Mouse (Mus musculus): ENCODE data around the gene Suz12.
"Not testable (repeated sequence)": the region's sequence is repeated elsewhere in the genome, so short reads cannot be mapped to it uniquely, and the experiment has no call there.

Suz12 gene

DNA sequence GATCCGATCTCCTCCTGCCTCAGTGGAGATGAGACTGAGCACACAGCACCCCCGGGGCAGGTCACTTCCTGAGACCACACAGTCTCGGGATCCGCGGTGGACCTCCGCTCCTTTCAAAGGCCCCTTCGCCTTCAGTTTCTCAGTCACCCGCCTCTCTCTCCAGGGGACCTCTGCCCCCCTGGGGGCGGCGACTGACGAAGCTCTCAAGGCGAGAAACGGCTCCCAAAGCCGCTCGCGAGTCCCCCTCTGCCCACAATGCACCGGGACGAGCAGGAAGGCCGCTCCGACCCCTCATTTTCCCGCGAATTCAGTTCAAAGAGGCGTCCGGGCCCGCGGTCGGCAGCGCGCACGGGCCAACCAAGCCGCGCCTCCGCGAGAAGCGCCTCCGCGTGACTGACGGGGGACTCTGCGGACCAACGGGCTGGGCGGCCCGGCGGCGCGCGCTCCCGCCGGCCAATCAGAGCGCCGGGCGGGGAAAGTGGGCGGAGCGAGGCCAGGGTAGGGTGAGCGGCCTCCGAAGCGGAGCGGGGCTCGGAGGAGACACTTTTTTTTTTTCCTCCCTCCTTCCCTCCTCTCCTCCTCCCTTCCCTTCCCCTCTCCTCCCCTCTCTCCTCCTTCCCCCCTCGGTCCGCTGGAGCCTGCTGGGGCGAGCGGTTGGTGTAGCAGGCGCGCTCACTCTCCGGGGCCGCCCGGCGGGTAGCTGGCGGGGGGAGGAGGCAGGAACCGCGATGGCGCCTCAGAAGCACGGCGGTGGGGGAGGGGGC, at the start of gene Suz12:
Gene Suz12, plus strand, starts transcription at position 515 of the 764 bp plus-strand sequence.
- DNase-seq (ENCODE audit: low read depth, low spot score) = peak; percentile 98

DNA sequence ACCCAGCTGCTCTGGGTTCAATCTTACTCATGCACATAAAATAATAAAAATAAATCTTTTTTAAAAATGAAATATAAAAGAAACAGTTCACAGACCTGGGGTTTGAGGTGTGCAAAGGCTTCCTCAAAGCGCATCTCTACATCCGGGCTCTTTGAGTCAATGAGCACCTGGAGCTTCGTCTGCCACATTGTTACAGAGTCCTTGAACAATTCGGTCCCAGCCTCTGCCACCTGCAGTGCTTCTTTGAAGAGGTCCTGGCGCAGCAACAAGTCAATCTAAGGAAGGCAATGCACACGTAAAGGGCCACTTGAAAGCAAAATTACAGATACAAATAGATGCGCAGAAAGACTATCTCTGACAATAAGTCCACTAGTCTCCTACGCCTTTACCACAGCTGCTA, 49.8 kb upstream of the Suz12 start:
- DNase-seq (ENCODE audit: low read depth, low spot score) = peak; percentile 53

DNA sequence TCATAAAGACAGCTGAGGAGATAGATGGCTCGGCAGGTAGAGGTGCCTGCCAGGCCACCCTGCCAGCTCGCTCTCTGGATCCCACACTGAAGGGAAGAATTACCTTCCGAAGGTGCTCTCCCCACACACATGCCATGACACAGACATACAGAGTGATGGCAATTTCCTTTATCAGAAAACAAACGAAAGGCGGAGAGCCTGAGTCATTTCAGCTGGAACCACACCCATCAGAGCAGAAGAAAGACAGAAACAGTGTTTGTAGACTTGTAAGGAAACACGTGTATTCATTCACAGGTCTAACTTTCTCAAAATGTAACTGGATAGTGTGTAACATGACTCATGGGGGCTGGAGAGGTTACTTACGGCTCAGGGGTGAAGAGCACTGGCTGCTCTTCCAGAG, 49.3 kb upstream of the Suz12 start:
- DNase-seq (ENCODE audit: low read depth, low spot score) = no peak

DNA sequence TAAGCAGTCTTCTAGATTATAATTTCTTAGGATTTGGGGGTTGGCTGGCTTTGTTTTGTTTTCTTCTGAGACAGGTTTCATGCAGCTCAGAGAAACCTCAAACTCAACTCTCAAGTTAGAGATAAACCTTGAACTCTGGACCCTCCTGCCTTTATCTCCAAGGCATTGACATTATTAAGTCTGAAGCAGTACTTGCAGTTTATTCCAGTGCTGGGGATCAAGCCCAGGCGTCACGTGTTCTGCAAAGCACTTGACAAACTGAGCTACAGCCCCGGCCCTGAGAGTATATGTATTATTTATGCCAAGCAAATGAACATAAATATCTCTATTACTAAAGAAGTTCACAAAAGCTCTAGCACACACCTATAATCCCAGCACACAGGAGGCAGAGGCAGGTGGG, 45.6 kb upstream of the Suz12 start:
- no peak for DNase-seq (ENCODE audit: low read depth, low spot score)

DNA sequence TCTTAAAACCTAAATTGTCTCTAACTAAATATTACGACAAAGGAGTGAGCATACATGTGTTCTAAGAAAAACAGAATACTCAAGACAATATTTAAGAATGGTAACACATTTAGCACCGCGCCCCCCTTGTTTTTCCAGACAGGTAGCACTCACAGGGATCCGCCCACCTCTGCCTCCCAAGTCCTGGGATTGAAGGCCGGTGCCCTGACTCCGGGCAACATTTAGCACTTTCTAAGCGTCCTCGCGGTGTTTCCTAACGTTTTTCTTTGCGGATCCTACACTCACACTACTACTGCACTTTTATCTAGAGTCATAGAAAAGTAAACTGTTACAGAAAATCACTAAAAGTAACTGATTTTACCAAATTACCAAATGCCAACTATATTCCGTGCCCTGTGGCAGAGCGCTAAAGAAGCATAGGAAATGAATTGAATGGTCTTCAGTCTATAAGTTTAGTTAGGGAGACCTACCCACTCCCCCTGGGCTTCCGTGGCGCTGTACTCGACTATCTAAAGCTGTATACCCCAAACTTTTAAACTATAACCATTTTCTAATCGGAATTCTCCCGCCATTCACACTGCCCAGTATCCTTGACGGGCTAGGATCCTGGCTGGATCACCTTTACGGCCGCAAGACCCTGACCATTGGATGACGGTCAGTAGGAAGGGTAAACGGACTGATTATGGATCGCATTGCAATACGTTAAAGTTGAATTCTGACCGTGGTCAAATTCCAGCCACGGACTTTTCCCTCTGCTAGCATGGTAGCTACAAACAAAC, 31.4 kb upstream of the Suz12 start:
- DNase-seq (ENCODE audit: low read depth, low spot score) = peak; percentile 51

DNA sequence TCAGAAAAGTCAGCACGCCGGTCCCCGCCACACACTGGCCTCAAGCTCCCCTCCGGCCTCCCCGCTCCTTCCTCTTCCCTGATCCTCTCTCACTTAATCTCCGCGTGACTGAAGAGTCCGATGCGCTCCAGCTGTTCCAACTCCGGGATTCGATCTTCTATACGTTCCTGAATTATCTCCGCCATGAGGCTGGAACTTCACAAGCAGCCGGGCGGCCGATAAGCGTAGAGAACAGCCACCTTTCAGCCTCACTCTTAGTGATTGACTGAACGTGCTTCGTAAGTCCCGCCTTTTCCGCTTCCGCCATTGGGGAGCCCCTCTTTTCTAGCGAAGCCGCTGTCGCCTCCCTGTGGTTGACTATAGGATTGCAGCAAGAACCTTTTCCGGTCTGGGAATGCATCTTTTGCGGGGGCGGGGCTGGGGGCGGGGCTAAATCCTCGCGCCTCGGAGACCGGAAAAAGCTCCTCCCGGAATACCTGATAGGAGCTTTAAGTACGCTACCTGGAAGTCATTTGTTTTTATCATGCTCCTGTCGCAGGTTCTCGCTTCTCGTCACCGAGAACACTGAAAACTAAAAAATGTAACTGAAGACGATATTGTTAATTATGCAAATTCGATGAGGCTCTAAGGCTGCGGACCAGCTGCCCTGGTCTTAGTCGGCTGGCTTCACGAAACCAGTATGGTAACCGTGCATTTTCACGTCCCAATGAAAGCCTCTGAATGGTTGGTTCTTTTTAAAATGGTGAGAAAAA, 30.6 kb upstream of the Suz12 start, which contains the start of gene Utp6:
Gene Utp6, minus strand, starts transcription at position 266 of the 752 bp plus-strand sequence.
- DNase-seq (ENCODE audit: low read depth, low spot score) = peak; percentile 99

DNA sequence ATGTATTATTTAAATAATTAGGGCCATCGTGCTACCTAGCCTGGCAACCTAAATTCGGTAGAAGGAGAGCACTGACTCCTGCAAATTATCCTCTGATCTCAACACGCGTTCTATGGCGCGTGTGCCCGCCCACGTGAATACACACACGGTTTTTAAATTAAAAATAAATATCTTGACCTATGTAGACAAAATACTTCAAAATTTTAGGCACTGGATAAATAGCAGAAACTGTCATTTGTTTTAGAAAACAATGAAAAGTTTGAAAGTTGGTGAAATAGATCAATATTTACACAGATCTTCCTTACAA, 30.1 kb upstream of the Suz12 start:
- DNase-seq (ENCODE audit: low read depth, low spot score) = no peak

DNA sequence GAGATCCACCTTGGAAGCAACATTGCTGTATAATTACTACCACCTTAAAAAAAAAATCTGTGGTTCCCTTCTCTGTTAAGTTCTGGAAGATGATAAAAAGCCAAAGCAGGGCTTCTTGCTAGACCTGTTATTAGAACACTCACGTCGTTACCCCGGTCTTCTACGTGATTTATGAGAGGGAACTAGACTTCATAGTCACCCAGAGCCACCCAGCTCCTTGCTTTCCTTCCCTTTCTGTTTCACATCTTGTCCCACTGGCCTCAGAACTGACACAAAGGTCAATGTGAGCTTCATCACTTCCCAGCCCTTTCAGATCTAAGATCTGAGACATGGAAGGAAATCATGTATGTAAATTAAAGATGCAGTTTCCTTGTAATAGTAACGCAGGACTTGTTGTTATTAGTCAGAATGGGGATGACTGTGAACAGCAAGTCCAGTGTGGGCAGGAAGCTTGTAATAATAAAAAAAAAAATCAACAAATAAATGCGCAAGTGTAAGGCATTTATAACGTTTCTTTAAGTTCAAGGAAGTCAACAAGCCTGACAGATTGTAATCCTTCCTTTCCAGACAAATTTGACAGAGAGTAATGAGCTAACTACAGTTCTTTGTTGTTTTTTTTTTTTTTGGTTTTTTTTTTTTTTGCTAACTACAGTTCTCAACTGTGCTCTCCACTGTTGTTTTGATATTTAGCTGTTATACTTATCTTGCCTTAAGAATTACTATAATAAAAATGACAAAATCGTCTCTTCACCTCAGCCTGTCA, 29.5 kb upstream of the Suz12 start:
- DNase-seq (ENCODE audit: low read depth, low spot score) = no peak

DNA sequence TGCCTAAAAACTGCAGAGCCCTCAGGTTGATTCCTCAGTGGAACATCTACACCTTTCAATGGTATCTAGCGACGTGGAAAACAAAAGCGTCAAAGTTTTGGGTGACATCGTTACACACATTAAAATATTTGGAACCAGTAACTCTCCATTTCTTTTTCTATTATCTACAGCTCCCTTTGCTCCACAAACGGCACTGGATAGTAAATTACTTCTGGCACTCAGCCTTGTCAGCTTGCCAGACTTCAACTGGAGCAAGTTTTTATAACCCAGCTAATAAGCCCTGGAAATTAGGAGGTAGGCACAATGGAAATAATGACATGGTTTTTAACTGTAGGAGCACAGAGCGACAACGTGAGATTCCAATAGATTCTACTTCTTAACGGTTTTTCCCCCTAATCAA, 27.0 kb upstream of the Suz12 start:
- DNase-seq (ENCODE audit: low read depth, low spot score) = no peak

DNA sequence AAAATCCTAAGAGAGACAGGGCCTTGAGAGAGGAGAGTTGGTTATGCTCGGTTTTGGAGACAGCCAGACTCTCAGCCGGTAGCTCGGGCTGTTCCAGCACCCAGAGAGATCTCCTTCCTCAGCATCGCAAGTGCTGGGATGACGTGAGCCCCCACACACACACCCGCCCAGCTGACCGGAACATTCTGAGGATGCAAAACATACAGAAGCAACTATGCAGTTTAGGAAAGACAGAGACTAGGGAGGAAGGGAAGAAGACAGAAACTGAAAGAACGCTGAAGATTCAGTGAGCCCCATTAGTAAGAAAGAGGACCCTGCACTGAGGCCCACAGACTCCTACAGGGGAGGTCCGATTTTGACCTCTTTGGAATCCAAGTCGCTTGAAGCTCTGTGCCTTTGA, 25.2 kb upstream of the Suz12 start:
- DNase-seq (ENCODE audit: low read depth, low spot score) = peak; percentile 29

DNA sequence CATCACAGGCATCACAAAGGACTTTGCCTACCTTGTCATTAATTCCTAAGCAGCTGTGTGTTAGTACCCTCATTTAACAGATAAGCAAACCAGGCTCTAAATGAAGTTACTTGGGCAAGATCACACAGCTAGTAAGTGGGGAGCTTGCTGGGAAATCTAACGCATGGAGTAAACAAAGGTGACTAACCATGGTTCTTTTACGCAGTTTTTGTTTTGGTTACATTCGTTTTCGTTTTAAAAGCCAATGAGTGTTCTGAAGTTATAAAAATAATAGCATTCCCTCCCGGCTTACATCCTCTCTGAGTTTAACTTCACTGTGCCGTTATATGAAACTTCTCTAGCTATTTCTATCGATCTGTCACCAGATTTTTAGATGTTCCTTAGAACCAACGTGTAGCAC, 19.8 kb upstream of the Suz12 start:
- DNase-seq (ENCODE audit: low read depth, low spot score) = peak; percentile 35

DNA sequence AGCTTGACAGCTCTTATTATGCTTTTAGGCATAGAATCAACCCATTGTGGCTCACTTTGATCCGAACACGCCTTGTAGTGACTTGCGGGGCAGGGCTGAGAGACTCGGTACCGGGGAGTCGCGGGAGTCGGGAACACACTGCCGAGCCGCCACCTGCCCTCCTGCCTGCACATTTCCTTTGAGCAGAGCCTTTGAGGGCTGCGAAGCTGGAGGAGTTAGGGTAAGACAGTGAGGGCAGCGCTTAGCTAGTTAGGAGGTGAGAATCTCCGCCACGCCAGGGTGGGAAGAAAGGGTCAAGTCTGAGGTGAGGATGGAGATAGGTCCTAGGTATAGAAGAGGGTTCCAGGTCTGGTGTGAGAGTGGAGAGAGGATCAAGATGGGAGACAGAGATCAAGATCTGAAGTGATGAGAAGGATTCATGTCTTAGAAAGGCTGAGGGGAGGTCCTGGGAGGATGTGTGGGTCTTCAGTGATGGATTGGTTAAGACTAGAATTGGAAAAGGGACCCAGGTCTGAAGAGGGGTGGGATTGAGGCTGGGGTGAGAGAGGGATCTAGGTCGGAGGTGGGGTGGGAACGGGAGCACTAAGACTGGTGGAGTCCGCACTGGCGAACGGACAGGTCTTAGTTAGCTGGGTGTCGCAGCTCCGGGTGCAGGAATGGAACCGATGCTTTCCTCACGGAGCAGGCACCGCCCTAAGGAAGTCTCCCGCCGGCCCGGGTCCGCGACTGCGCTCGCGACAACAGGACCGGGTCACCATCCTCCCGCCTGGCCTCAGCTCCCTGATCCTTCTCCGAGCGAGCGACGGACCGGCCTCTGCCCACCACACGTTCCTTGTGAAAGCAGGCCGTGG, 19.1 kb upstream of the Suz12 start:
- peak; percentile 78 for DNase-seq (ENCODE audit: low read depth, low spot score)

DNA sequence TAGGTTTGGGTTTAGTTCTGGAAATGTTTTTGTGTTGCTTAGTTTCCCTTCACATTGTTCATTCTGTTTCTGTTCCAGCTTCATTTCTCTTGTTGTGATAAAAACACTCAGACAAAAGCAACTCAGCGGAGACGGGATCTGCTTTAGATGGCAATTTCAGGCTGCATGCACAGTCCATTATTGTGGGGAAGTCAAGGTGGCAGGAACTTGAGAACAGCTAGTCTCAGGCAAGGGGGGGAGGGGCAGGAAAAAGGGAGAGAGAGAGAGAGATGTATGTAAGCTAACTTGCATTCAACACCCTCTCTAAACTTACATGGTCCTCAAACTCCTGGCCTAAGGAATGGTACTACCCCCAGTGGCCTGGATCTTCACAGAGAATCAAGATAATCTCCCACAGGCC, 17.5 kb upstream of the Suz12 start:
- peak; percentile 96 for DNase-seq (ENCODE audit: low read depth, low spot score)

DNA sequence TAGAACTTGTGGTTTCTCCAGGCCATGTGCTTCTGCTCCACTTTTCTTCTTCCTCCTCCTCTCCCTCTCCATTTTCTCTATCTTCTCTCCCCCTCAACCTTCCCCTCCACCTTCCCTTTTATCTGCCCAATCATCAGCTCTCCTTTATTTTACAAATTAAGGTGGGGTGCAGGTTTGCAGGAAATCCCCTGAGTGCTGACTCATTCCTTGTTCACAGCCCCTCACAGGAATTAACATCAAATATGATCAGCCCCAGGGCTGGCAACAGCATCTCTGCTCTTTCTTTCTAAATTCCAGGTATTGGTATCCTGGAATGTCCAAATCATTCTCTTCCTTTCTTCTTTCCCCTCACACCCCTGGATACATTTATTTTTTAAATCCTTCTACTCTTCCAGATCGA, 16.7 kb upstream of the Suz12 start:
- peak; percentile 93 for DNase-seq (ENCODE audit: low read depth, low spot score)

DNA sequence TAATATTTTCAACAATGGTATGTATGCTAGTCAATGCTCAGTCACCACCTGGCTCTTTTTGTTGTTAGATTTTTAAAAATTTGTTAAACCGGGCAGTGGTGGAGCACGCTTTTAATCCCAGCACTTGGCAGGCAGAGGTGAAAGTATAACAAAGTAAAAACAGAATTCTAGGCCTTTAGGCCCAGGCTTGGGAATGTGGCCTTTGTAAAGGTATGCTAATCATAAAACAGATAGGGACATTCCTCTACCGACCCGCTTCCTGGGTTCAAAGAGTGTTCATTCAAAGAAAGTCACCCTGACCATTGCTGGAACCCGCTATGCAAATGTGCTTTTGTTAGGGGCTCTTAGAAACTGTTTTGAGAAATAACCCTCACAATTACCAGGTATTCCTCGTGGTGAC, 16.3 kb upstream of the Suz12 start:
- peak; percentile 93 for DNase-seq (ENCODE audit: low read depth, low spot score)

DNA sequence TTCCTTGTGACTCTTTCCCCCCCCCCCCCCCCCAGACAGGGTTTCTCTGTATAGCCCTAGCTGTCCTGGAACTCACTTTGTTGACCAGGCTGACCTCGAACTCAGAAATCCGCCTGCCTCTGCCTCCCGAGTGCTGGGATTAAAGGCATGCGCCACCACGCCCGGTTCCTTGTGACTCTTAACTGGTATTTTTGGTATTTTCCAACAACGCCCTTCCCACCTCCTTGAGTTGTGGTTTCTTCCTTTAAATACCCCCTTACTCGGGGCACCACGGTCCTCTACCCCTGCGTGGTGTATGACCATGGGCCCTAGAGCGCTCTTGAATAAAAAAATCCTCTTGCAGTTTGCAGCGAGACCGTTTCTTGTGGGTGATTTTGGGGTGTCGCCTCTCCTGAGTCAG, 15.8 kb upstream of the Suz12 start:
- not testable (repeated sequence) for DNase-seq (ENCODE audit: low read depth, low spot score)

DNA sequence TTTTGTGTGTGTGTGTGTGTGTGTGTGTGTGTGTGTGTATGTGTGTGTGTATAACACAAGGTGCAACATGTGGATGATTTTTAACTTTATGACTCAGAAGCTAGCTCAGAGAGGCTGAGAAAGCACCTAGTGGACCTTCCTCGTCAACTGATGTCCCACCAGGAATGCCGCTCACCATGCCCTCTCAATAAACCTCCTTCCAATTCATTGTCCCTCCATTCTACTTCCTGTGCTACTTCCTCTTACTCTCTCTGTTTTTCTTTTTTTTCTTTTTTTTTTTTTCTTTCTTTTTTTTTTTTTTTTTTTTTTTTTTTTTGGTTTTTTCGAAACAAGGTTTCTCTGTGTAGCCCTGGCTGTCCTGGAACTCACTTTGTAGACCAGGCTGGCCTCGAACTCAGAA, 15.2 kb upstream of the Suz12 start:
- DNase-seq (ENCODE audit: low read depth, low spot score) = peak; percentile 45

DNA sequence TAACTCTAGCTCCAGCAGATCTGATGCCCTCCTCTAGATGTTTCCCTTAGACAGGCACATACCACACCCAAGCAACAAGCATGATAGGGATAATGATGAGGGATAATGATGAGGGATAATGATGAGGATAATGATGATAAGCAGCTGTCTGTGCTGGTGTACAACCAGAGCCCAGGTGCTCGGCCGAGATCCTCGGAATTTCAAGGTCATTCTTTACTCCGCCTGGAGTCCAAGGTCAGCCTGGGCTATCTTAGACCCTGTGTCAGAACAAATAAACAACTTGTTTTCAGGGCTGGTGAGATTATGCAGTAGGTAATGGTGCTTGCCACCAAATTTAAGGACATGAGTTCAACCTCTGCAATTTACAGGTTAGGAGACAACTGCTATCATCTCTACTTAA, 6.0 kb upstream of the Suz12 start:
- DNase-seq (ENCODE audit: low read depth, low spot score) = peak; percentile 68

DNA sequence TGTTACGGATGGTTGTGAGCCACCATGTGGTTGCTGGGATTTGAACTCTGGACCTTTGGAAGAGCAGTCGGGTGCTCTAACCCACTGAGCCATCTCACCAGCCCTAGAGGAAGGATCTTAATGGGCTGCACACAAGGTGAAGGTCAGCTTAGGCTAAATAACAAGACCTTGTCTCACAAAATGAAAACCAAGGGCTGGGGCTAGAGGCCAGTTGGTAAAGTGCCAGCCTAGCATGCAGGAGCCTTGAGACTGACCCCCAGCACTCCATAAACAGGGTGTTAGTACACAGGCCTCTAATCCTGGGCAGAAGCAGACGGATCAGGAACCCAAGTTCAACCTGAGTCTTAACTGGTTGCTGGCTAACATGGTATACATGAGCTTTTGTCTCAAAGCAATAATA, 5.0 kb upstream of the Suz12 start:
- peak; percentile 37 for DNase-seq (ENCODE audit: low read depth, low spot score)

DNA sequence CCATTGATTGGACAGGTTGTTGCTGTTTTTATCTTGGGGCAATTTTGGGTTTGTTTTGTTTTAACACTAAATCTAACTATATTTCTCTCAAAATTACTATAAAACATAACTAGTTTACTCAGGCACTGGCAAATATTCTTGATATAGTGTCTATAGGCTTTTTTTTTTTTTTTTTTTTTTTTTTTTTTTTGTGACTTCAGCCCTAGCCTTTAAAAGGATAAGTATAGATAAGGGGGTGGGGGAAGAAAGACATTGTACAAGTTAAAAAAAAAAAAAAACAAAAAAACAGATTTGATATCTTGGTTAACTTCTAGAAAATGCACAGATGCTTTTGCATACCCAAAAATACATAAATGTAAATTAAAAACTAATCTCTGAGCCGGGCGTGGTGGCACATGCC, 2.8 kb upstream of the Suz12 start:
- no peak for DNase-seq (ENCODE audit: low read depth, low spot score)

DNA sequence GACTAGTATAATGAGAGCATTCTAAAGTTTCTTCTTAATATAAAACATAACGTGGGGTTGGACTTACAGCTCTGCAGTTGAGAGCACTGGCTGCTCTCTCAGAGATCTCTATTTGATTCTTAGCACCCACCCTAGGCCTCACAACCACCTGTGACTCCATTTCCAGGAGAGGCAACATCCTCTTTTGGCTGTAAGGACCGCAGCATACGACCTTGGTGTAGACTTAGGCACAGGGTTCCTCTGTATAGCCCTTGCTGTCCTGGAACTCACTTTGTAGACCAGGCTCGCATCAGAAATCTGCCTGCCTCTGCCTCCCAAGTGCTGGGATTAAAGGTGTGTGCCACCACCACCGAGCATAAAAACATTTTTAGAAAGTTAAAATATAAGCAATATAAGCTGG, 1.3 kb upstream of the Suz12 start:
- DNase-seq (ENCODE audit: low read depth, low spot score) = no peak

All from R1 (cell line).